Mouse (Mus musculus) spleen, adult 2 months (tissue): ENCODE data around the gene Usp5. TPM values are rescaled to one million over a fixed set of nuclear protein-coding genes. Genes with fewer than 3 reads are reported as not detected.

Experiments used
- DNase-seq, 2 experiments: peaks; one replicate each; pipeline versions ENCODE4 v3.0.0 to v3.0.0-alpha.2; 2012 to 2021; ENCODE audit warnings: low spot score in 2 of 2, low read depth in 1 of 2
- H3K27ac ChIP-seq: fragments of 200-500 bp; 2 replicates; pipeline ENCODE4 v1.5.1; 2012; ENCODE audit warnings: low read length, inconsistent platforms; ENCODE audit not compliant: insufficient read depth
- H3K27me3 ChIP-seq: fragments of 200-500 bp; 2 replicates; pipeline ENCODE4 v1.6.1; 2012; ENCODE audit warnings: mild to moderate bottlenecking, moderate library complexity, low read length, inconsistent platforms; ENCODE audit not compliant: control insufficient read depth, insufficient read depth
- H3K36me3 ChIP-seq: fragments of 200-500 bp; 2 replicates; pipeline ENCODE4 v1.6.1; 2012; ENCODE audit warnings: mild to moderate bottlenecking, low read length, inconsistent platforms; ENCODE audit not compliant: control insufficient read depth, insufficient read depth
- H3K4me1 ChIP-seq: fragments of 200-500 bp; 2 replicates; pipeline ENCODE4 v1.6.1; 2011; ENCODE audit warnings: inconsistent platforms; ENCODE audit not compliant: control insufficient read depth, insufficient read depth, insufficient read length
- H3K4me3 ChIP-seq: fragments of 200-500 bp; 2 replicates; pipeline ENCODE4 v1.5.1; 2011; ENCODE audit warnings: mild to moderate bottlenecking, inconsistent platforms; ENCODE audit not compliant: insufficient read depth, insufficient read length; ENCODE audit errors: extremely low read depth
- CTCF ChIP-seq: fragments of 200-500 bp; IDR thresholded peaks from 2 replicates; pipeline ENCODE4 v1.5.1; 2011; ENCODE audit warnings: mild to moderate bottlenecking, inconsistent platforms; ENCODE audit not compliant: insufficient read depth, insufficient read length, insufficient replicate concordance; ENCODE audit errors: extremely low read depth
- POLR2A ChIP-seq: fragments of 200-500 bp; IDR thresholded peaks from 2 replicates; pipeline ENCODE4 v1.6.1; 2011; ENCODE audit warnings: low read depth, low read length, inconsistent platforms
- WGBS: fragments of 180-500 bp; shearing (Covaris S2); methylation state at CpG from one replicate; pipeline ENCODE4 v1.1.7; 2018; 5-methylcytosine and 5-hydroxymethylcytosine counted together
- polyA plus RNA-seq: library from polyadenylated mRNA; depleted of rRNA; stranded (reverse); fragments of >200 nt; gene quantifications from 2 replicates; pipeline ENCODE4 v1.2.3, GENCODE M21; 2012

The Usp5 gene
- polyA plus RNA-seq, 1 experiment = 53.8 TPM

DNA sequence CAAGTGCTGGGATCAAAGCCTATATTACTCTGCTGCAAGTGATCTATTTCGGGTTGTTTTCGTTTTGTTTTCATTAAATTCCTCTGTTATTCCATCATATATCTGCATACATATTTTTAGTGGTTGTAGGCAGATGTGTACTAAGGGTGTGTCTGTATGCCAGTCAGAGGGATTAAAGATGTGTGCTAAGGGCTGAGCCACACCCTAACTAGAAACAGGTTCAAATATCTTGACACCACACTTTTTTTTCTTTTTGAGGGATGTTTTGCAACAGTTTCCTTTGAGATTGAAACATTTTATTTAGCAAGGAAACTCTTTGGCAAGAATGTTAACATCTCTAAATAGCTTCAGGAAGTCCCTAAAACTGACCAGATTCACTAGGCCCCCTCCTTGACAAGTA, 33.1 kb downstream of the Usp5 start:
- Histone ChIP-seq H3K4me1 (no peaks in the 10 kb centered on the region), H3K27me3 (no peaks in the 10 kb centered on the region), H3K4me3 (no peak overlapping the region), H3K27ac (no peak overlapping the region), H3K36me3 (no peaks in the 10 kb centered on the region)
- TF ChIP-seq POLR2A = no peak
- TF ChIP-seq CTCF = no peak
- WGBS = 88% methylated on average over 2 of the region's 2 CpGs
- no peak for DNase-seq

- no peak overlapping the region for H3K4me3 ChIP-seq
- no peak overlapping the region for H3K27ac ChIP-seq
- no peaks in the 10 kb centered on the region for H3K4me1 ChIP-seq
- no peaks in the 10 kb centered on the region for H3K36me3 ChIP-seq
- TF ChIP-seq CTCF (no peak), POLR2A (no peak)
- 82% methylated on average over 4 of the region's 4 CpGs for WGBS
- no peak for DNase-seq
- no peaks in the 10 kb centered on the region for H3K27me3 ChIP-seq
These were observed 33.5 kb downstream of the Usp5 start for GRCm38 (mm10) chr6:124795781-124796180.

DNA sequence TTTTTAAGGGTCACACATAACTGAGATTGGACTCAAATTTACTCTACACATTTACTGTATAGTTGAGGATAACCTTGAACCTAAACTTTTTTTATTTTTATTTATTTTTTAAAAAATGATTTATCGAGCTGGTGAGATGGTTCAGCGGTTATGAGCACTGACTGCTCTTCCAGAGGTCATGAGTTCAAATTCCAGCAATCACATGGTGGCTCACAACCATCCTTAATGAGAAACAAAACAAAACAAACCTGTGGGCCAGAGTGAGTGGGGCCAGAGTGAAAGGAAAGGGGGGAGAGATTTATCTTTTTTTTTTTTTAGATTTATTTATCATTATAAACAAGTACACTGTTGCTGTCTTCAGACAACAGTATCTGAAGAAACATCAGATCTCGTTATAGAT, 37.4 kb downstream of the Usp5 start:
- no peak for DNase-seq
- Histone ChIP-seq H3K4me1 (no peaks in the 10 kb centered on the region), H3K27me3 (no peaks in the 10 kb centered on the region), H3K27ac (no peak overlapping the region), H3K4me3 (no peak overlapping the region), H3K36me3 (no peaks in the 10 kb centered on the region)
- TF ChIP-seq POLR2A (no peak), CTCF (no peak)
- 86% methylated on average over 3 of the region's 3 CpGs for WGBS

DNA sequence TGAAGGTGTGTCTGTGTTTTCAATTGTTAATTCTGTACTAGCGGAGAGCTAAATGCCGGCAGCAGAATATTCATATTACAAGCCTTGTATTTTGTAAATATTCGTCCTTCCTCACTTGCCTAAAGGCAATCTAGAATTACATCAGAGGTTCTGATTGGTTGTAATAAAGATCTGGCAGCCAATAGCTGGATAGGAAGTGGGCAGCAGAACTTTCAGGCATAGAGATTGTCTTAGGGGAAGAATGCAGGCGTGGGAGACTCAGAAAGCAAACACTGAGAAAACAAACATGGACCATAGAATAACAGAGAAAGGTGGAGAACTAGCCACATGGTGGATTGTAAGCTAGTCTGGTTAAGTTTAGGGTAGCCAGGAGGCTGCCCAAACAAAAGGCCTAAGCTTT, 39.2 kb downstream of the Usp5 start:
- Histone ChIP-seq H3K27me3 (no peaks in the 10 kb centered on the region), H3K4me1 (no peaks in the 10 kb centered on the region), H3K27ac (no peak overlapping the region), H3K36me3 (no peaks in the 10 kb centered on the region), H3K4me3 (no peak overlapping the region)
- 81% methylated on average over 4 of the region's 4 CpGs for WGBS
- TF ChIP-seq CTCF (no peak), POLR2A (no peak)
- DNase-seq = no peak

DNA sequence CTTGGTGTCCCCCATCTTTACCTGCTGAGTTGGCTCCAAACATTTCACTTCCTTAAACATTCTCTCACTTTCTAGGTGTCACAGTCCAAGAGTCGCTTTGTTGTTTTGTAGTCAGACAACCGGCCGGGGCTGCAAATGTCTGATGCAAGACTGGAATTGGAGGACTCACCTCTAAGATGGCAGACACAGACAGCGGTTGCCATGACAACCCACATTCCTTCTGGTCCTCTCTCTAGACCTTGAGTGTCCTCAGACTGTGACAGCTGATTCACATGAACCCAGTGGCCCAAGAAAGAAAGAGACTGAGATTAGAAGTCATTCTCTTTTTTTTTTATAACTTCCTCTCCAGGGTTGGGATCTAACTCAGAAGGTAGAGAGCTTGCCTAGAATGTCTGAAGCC, 39.8 kb downstream of the Usp5 start:
- Histone ChIP-seq H3K27ac (no peak overlapping the region), H3K36me3 (no peaks in the 10 kb centered on the region), H3K27me3 (no peaks in the 10 kb centered on the region), H3K4me3 (no peak overlapping the region), H3K4me1 (no peaks in the 10 kb centered on the region)
- TF ChIP-seq CTCF (no peak), POLR2A (no peak)
- no peak for DNase-seq
- 86% methylated on average over 4 of the region's 4 CpGs for WGBS

GRCm38 (mm10) chr6:124787722-124788121, 41.6 kb downstream of the Usp5 start:
- no peaks in the 10 kb centered on the region for H3K27me3 ChIP-seq
- H3K4me1 ChIP-seq = no peaks in the 10 kb centered on the region
- H3K4me3 ChIP-seq = no peak overlapping the region
- WGBS = 85% methylated on average over 10 of the region's 10 CpGs
- no peak overlapping the region for H3K27ac ChIP-seq
- no peak for DNase-seq
- TF ChIP-seq POLR2A = no peak
- H3K36me3 ChIP-seq = no peaks in the 10 kb centered on the region

GRCm38 (mm10) chr6:124786756-124787420, 42.4 kb downstream of the Usp5 start:
- Histone ChIP-seq H3K27ac (no peak overlapping the region), H3K36me3 (no peaks in the 10 kb centered on the region), H3K4me3 (no peak overlapping the region), H3K4me1 (peaks cover 3% of the 10 kb centered on the region; the same call in 1 of the 2 replicates), H3K27me3 (no peaks in the 10 kb centered on the region)
- TF ChIP-seq POLR2A (no peak), CTCF (no peak)
- no peak for DNase-seq
- WGBS = 47% methylated on average over 8 of the region's 8 CpGs
